Mouse (Mus musculus) cerebellum, adult 18-20 months (tissue): Measurements from ENCODE around the gene Gpm6b.

Experiments used
- DNase-seq, 2 experiments: peaks; one replicate each; pipeline ENCODE4 v3.0.0; 2021

Gpm6b gene

DNA sequence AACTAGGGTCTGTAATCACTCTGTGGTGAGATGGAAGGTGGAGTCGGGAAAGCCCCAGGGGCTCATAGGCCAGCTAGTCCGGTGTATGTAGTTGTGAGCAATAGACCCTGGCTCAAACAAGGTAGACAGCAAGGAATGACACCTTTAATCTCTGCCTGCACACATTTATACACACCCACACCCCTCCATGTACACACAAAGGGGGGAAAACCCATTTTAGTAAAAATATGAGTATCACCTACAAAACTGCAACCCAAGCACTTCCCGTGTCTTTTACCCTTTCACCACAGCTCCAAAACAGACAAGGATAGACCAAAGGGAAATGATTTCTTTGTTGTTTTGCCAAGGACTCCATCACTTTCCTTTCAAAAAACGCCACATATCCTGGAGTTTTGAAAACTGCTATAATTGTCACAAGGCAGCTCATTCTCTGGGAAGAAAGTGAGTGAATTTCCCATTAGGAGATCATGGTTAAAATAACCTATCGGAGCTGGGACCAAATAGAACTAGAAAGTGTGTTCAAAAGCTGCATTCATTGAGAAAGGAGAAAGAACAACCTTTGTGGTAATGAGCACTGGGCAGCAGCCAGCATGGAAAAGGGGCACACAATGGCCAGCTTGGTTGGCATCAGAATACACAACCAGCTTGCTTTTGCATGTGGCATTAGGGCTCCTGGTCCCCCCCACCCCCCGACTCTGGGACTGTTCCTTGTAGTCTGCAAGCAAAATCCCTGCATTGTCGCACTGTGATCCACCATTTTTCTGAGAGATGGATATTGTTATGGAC lies 68.9 kb downstream of the Gpm6b start:
- DNase-seq = no peak

DNA sequence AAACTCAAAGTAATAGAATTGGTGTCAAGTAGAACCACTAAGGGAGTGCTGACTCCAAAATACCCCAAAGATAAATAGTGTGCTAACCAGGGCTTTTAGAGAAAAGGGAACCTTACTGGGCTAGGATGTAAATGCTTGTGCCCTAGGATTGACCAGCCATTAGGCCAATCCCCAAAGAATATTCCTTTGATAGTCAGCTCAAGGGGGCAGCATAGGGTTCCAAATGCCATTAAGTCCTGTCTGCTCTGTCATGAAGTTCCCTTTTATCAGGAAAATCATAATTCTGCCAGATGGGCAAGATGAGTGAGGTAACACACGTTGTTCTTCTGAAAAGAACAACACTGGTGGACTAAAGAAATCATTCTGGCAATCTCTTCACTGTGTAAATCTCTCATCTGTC lies 70.1 kb downstream of the Gpm6b start:
- DNase-seq = peak; percentile 49 to 55

DNA sequence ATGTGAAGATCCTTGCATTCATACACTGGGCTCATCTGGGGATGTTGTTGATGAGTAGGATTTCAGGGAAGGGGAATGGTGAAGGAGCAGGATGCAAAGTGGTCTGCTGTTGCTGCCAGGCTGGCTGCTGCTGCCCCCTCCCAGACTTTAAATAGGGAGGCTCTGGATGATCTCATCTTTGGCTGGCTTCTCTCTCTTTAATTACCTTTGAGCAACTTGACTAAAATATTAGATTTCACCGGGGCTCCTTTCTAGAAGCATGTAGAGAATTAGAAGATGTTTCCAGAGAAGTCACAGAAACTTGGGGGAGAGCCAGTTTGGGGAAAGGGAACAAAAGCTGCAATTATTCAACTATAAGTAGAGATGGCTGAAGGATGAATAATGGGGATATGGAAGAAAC lies 76.5 kb downstream of the Gpm6b start:
- no peak for DNase-seq

DNA sequence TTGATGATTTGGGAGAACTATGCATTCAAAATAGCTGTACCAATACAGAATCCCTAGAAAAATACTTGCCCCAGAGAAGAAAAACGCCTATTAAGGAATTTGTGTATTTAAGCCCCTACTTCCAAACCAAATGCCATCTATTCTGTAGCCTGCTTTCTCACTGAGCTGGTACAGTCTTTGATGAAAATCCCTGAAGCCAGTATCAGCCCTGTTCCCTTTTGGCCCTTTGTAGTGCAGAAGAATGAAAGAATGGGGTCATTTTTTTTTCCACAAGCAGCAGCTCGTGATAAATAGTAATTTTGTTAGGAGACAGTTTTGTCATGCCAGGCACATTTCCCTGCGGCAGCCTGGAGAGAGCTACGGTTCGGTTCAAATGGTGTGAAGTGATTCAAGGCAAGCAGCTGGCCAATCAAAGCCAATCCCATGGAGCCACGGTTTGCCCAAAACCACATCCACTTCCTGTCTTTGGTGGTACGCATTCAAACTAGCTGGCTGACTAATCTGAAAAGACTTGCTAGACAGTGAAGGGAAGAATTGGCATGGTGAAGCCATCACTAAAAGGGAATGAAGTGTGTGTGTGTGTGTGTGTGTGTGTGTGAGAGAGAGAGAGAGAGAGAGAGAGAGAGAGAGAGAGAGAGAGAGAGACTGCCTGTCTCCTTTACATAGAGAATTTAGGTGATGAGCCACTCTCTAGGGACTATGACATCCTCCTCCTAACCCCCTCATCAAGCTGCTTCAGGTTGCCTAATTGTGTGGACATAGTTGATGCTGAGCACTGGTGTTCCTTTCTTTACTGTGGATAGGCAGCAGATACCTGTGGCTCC lies 78.1 kb downstream of the Gpm6b start:
- peak in 1 of 2 experiments; percentile 8 for DNase-seq

DNA sequence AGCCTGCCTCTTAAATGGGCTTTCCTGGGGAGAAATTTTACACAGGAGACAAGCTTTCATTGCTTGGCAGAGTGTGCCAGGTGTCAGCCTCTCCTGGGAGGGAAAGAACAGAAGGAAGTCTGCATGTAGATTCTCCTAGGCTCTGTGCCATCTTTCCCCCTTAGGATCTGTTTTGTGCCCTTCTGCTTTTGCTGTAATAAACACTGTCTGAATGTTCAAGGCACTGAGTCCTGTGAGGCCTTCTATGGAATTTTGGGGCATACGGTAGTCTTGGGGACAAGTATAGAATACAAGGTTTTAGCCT lies 78.6 kb downstream of the Gpm6b start:
- DNase-seq = peak in 1 of 2 experiments; percentile 18

DNA sequence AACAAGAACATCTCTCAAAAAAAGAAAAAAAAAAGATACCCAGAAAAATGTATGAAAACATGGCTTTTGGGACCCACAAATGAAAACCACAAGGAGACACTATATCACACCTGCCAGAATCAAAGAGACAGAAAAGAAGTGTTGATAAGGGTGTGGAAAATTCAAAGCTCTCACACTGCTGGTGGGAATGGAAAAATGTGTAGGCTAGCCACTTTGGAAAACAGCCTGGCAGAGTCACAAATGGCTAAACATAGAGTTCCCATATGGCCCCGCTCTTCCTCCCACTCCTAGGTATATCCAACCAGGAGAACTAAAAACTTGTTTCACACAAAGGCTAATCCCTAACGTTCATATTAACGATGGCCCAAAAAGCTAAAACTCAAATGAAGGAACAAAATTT lies 84.5 kb downstream of the Gpm6b start:
- no peak for DNase-seq

DNA sequence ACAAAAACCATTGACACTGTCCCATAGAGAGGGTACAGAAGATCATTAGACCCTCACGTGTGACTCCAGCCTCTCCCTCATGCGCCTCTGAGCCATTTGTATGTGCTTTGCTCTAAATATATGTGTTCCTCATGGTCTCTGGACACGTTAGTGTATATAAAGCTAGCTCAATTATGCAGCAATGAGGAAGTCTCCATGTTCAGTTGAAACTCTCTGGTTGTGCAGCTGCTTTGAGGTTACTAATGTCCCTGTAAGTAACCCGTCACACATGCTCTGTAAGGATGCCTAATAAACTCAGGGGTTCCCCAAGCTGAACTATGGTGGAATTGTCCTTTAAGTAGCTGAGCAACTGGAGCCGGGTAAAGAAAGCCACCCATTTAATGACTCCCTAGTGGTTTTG lies 88.9 kb downstream of the Gpm6b start:
- DNase-seq = no peak

DNA sequence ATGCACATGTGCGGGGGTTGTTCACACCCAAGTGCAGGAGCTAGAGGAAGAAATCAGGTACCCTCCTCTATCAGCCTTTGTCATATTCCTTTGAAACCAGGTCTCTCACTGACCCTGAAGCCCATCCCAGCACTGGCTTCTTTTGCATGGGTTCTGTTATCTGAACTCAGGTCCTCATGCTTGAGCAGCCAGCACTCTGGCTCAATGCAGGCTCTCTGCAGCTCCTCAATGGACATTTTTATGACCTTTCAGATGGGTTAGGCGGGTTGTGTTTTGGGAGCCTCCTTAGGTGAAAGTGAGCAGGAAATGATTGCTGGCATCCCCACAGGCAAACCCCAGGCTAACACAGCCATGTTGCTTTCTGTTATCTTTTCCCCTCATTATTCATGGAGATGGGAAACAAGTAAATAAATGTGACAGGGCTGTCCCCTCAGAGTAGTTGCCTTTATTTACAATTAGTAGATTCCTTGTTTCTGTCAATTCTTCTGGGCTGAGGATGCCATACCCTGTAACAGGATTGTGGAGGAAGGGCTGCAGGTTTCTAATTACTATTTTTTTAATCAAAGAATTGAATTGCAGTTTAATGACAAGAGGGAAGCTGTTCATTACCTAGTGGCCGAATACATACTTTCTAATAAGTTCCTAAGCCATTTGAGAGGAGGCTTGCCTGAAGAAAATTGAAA lies 89.6 kb downstream of the Gpm6b start:
- no peak for DNase-seq

DNA sequence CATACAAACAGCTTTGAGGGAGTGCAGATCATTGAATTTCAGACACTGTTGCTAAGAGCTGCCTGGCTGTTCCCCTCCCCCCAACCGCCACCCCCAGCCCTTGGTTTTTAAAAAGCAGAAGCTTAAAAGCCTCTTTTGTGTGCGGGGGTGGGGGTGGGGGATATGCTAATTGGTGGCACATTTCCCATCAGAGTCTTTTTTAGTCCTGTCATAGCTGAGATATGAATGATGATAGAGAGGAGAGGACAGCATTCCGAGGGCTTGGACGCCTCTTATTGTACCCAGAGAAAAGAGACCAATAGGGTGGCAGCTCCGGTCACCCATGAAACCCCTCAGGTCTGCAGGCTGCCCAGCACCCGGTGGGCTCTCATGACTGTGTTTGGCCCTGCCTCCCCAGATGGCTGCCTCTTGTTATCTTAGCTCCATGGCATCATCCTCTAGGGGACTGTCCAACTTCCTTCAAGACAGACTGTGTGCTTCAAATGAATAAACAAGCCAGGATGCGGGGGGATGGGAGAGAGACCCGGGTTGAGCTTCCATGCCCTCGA lies 90.3 kb downstream of the Gpm6b start:
- no peak for DNase-seq

DNA sequence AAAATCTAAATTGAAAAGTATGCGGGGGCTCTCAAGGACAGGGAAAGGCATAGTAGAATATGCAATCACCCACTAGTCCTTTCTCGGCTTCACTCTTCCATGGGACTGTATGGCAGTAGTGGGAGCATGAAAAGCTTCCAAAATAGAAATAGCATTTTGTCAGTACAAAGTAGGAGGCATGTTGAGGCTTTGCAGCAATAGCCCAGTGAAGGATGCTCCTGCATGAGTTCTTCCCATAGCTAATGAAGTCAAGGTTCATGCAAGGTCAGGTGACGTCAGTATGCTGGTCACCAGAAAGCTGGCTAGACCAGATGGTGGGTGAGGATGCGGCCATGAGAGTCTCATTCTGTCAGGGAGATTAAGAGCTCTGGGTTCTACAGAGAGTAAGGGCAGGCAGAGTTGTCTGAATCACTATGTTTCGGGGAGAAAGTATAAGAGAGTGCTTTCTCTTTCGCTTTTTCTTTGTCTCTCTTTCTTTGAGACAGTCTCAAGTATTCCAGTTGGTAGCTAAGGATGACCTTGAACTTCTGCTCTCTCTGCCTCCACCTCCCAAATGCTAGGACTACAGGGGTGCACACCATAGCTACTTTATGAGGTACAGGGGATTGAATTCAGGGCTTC lies 95.9 kb downstream of the Gpm6b start:
- no peak for DNase-seq

DNA sequence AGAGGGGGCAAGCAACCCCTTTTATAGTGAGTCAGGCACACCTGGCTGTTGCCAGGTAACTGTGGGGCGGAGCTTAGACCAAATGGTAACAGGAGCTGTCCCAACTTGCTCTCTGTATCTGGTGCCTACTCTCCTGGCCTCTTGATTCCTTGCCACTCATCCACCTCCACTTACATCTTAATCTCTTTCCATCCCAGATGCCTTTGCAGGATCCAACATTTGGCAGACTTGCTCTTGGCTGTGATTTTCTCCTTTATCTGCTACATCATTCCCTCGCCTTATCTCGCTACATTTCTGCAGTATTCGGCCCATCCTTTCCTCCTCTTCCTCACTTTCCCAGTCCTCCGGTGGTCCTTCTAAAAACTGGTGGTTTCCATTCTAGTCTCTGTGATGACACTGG lies 99.6 kb downstream of the Gpm6b start:
- no peak for DNase-seq

DNA sequence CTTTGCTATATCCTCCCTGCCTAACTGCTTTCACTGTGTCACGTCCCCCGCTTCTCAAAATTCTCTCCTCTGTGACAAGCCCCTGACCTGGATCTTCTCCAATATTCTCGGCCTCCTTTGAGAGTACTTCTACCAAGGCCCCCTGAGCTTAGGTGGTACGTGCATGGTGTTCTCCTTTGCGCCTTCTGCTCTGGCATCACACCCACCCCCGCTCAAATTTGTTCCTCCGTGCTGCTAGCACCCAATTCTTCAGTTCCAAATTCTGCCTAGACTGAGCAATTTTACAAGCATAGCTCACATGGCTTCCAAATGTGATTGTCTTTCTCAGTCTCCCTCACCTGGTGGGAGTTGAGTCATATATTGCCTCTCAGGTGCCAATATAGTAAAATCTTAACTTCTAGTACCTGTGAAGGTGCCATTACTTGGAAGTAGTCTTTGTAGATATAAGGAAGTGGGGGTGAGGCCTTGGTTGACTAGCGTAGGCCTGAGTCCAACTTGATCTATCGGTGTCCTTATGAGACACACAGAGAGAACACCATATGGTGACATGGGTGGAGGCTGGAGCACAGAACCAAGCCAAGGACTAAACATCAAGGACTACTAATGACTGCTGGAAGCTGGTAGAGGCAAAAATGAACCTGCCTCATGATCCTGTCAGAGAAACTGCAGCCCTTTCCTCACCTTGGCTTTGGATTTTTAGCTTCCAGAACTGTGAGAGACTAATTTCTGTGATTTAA lies 100.2 kb downstream of the Gpm6b start:
- peak; percentile 45 to 57 for DNase-seq

DNA sequence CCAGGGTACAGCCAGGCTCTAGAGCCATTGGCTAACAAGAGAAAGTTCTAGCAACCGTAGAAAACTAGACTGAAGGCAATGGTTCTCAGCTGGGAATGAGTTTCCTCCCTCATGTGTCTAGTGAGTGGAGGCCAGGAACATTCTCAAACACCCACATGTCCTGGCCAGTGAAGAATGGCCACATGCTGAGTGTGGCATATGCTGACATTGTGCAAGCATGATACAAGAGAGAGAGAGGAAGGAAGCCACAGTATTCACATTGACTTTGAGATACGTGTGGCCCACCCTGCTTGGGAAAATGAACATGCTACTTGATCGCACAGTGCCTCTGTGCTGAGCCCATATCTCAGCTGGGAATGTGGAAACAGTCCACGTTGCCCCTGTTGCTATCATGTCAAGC lies 101.2 kb downstream of the Gpm6b start:
- peak; percentile 55 to 56 for DNase-seq

DNA sequence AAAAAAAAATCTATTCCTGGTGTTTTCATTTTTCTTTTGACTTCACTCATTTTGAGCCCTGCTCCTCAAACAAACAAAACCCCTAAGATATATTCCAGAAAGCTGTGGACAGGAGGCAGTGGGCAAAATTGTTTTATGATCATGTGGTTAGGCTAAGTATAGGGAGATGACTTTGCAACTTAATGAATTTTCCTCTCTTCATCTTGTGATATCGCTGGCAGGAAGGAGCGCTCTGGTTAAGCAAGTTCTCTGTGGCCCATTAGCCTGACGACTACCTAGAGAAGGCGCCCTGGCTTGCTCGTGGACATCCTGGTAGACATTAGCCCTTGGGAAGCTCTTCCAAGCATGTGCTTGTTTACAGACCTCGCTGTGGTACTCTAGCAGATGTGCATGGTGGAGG lies 103.1 kb downstream of the Gpm6b start:
- DNase-seq = no peak

DNA sequence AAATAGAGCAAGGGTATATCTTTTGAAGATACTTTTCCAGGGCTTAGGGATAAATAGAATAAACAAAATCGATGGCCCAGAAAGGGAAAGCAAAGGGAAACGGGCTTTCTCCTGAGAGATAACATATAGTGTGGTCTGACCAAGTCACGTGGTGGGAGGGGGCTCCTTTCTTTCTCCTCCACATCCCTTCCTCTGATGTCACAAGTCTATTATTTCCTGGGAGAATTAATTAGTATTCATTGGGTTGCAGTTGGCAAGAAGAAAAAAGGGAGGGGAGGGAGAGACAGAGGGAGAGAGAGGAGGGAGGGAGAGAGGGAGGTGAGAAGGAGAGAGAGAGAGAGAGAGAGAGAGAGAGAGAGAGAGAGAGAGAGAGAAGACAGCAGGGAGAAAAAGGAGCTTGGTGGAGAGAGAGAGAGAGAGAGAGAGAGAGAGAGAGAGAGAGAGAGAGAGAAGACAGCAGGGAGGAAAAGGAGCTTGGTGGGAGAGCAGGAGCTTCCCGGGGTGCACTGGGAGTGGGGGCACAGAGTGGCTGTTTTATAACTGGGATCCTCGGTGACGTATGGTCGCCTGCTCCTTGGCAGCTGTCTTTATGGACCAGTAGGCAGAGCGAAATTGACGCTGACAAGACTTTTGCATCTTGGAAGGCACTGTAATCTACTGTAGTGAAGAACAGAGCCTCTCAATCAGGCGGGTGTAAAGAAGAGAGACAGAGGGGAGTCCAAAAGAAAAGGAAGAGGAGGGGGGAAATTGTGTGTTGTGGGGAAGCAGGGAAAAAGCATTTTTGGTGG lies 105.7 kb downstream of the Gpm6b start:
- peak; percentile 59 to 60 for DNase-seq

DNA sequence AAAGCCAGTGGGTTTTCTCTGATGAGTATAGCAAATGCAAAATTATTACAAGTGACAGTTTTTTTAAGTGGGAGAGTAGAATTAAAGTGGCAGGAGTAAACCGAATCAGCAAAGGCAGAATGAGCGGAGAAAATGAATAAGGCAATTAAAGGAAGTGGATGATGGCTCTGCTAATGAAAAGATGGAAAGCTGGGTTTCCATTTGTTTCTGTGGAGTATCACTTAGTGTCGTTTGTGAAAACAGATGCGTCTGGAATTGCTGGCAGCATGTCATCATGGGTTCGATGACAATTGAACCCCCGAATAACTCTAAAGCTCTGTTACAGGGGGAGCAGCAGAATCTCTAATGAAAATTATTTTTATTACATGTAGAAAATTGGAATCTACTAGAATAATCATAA lies 109.4 kb downstream of the Gpm6b start:
- DNase-seq = no peak

DNA sequence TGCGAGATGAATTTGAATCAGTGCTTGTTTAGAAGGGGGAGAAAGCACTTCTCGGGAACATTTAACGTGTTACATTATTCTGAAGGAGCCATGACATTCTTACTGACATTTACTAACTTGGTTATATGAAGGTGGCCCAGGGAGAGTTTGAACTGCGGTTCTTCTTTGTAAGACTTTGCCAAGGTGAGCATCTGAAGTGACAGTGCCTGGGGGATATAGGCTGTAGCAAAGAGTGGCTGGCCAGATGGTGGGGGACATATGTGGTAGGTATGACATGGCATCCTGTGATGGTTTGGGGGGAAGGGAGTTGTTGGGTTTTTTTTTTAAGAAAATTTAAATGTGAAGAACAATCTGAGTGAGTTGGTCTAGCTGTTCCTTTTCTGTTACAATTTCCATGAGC lies 109.9 kb downstream of the Gpm6b start:
- DNase-seq = no peak

DNA sequence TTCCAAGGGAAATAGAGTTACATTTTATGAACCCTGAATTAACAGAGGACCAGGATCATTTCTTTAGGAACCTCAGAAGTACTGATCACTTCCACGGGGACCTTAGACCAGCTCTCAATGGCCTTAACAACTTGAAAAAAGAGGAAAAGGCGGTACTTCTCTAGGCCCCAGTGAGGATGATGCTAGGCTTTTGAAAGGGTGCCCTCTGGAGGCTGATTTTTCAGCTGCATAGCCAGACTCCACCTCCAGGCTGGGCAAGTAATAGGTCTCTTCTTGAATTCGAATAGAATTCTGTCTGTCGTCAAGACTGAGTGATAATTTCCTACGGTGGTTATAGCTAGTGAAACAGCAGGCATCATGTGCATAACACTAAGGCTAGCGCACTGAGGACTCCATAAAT lies 113.1 kb downstream of the Gpm6b start:
- peak; percentile 59 to 68 for DNase-seq

DNA sequence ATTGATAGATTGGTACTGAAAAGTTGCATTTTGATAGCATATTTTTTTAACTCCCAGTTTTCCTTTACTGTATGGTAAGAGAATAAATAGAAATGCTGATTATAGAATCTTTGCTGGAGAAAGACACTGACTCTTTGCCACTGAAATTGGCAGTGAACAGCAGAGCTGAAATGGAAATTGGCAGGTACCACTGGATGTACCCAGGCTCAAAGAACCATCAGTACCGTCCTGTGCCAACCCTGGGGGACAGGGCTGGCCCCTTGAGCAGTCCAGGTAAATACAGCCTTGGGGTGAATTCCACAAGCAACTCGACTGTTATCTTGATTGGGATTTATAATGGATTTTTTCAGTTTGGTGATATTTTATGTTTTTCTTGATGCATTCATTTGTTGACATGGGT lies 114.7 kb downstream of the Gpm6b start:
- DNase-seq = peak; percentile 40 to 49

DNA sequence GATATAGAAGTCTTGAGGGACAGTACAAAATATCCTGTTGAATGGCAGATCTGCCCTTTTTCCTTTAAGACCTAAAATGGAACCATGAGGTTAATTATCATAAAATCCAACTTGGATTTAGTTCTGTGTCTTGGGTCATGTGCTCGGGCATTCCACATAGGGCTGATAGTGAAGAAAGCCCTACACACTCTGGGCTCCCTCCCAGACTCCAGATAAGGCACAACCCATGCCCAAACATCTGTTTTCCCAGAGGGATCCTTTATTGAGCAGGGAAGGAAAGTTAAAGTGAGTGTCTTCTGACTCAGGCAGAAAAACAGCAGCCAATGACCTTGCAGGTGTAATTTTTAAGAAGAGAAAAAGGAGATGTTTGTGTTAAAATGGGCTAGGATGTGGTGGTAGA lies 116.2 kb downstream of the Gpm6b start:
- no peak for DNase-seq

DNA sequence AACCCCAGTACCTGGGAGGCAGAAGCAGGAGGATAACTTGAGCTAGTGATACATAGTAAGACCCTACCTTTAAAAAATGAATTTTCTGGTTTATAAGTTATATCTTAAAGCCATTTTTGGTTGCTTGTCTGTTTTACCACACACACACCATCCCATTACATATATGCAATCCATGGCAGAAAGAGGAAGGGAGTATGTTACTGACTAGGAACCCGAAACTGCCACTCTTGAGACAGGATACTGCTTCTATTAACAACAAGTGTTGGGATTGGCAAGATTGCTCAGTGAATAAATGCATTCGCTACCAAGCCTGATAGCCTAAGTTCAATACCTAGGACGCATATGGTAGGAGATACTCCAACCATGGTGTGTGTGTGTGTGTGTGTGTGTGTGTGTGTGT lies 117.6 kb downstream of the Gpm6b start:
- DNase-seq = no peak

DNA sequence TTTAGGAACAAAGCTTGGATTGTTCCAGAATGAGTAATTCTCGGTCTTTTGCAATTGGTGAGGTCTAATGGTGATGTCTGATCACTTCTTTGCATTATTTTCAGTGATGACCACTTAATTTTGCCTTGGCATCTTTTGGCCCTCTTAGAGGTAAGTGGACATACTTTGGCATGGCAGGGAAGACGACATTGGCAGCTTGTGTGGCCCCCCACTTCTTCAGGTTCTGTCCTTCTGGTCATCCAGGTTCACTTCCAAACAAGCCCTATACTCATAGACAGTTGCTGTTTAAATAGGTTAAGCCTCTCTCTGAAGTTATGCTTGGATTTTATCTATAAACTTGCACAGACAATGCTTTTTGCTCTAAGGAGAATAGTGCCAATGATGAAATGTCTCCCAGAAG lies 120.2 kb downstream of the Gpm6b start:
- DNase-seq = peak in 1 of 2 experiments; percentile 36
